Mouse (Mus musculus): ENCODE measurements around the gene Iqcd. TPM values are rescaled to one million over a fixed set of nuclear protein-coding genes. Genes with fewer than 3 reads are reported as not detected.

Gene Iqcd
- total and polyA plus RNA-seq, 2 experiments, result 0.09 to 0.22 TPM

DNA sequence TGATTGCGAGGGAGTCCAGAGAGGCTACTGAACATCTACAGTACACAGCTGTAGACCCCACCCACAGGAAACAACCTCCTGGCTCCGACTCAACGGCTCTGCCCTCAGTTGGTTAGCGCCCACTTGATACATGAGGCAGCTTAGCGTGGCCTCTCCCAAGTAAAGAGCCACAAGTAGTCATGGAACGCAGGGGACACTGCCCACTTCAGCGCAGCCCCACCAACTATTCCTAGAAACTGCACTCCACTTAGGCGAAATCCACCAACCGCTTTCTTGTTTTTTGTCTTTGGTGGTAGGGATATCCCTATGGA, 1.2 kb upstream of the Iqcd start:
- TF ChIP-seq CTCF (IDR thresholded peaks at IDR 0.05; ENCODE audit: low read depth, low read length) (no peak), POLR2A (IDR thresholded peaks at IDR 0.05; ENCODE audit: extremely low read depth, insufficient read depth, low read length) (no peak)
- Histone ChIP-seq H3K27ac (replicated peaks; ENCODE audit: insufficient read depth, low read depth, low read length) (peak overlapping the region; percentile 73), H3K36me3 (ENCODE audit: control insufficient read depth, insufficient read depth, low read length) (peaks cover 13% of the 10 kb centered on the region; the same call in 1 of the 2 replicates), H3K4me1 (ENCODE audit: control insufficient read depth, insufficient read depth, low read length) (peaks cover 16% of the 10 kb centered on the region), H3K27me3 (ENCODE audit: control insufficient read depth, insufficient read depth, low read length) (no peaks in the 10 kb centered on the region), H3K4me3 (ENCODE audit: insufficient read depth, low read depth, low read length) (peak overlapping the region; percentile 79), H3K9ac (ENCODE audit: low read depth, low read length) (peak overlapping the region; percentile 90), H3K79me2 (ENCODE audit: control insufficient read depth, insufficient read depth, low read length) (peaks cover 14% of the 10 kb centered on the region)
- 6% methylated on average over 9 of the region's 9 CpGs for WGBS
- no peak for DNase-seq (ENCODE audit: extremely low read depth, low read depth, low spot score)

DNA sequence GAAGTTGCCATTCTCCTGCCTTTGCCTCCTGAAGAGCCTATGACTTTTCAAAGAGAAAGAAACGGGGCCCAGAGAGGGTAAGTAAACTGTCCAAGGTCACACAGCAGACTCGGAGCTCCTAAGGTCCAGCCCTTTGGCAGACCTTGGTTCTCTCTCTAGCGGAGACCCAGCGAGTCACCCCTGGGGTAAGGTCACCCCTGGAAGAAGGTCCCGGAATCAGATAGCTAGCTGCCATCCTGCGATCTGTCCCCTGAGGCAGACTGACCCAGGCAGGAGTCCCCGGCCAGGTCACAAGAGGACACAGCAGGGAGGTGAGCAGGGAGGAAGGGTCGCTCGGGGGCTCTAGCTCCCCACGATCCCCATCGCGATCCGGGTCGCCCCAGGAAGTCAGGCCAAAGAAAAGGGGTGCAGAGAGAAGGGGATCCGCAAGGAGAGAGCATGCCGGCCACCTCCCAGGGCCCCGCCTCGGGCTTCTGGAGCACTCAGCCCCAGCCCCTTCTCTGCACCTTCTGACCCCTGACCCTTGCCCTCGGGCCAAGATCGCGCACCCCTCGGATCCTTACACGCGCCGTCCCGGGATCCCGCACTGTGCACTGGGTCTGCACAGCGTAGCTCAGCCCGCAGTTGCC, 762 bp upstream of the Iqcd start:
- H3K27ac ChIP-seq (replicated peaks; ENCODE audit: insufficient read depth, low read depth, low read length), result peak overlapping the region; percentile 73
- H3K27me3 ChIP-seq (ENCODE audit: control insufficient read depth, insufficient read depth, low read length), result no peaks in the 10 kb centered on the region
- TF ChIP-seq POLR2A (IDR thresholded peaks at IDR 0.05; ENCODE audit: extremely low read depth, insufficient read depth, low read length) (no peak), CTCF (IDR thresholded peaks at IDR 0.05; ENCODE audit: low read depth, low read length) (no peak)
- H3K79me2 ChIP-seq (ENCODE audit: control insufficient read depth, insufficient read depth, low read length), result peaks cover 14% of the 10 kb centered on the region
- DNase-seq (ENCODE audit: extremely low read depth, low read depth, low spot score), result no peak
- H3K4me3 ChIP-seq (ENCODE audit: insufficient read depth, low read depth, low read length), result peak overlapping the region; percentile 79
- under 1% methylated on average over 29 of the region's 29 CpGs for WGBS
- peak overlapping the region; percentile 90 for H3K9ac ChIP-seq (ENCODE audit: low read depth, low read length)
- H3K4me1 ChIP-seq (ENCODE audit: control insufficient read depth, insufficient read depth, low read length), result peaks cover 16% of the 10 kb centered on the region
- peaks cover 13% of the 10 kb centered on the region; the same call in 1 of the 2 replicates for H3K36me3 ChIP-seq (ENCODE audit: control insufficient read depth, insufficient read depth, low read length)

DNA sequence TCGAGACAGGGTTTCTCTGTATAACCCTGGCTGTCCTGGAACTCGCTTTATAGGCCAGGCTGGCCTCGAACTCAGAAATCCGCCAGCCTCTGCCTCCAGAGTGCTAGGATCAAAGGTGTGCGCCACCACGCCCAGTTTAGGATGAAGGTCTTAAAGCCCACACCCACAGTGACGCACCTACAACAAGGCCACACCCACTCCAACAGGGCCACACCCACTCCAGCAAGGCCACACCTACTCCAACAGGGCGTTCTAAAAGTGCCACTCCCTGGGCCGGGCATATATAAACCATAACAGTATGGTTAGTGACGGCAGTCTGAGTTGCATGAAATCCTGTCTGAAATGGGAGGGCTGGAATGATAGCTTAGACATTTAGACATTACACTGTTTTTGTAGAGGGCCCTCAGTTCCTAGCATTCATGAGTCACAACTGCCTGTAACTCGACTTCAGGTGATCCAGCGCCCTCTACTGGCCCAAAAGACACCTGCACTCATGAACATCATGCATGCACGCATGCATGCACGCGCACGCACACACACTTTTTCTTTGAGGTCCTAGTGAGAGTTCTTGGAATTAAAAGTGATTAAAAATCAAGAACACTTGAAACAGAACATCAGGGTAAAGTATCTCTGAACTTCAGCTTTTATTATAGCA, 1.7 kb downstream of the Iqcd start:
- no peak overlapping the region for H3K27ac ChIP-seq (replicated peaks; ENCODE audit: insufficient read depth, low read depth, low read length)
- no peaks in the 10 kb centered on the region for H3K36me3 ChIP-seq (ENCODE audit: control insufficient read depth, insufficient read depth, low read length)
- H3K4me3 ChIP-seq (ENCODE audit: insufficient read depth, low read depth, low read length), result no peak overlapping the region
- peak; percentile 56 for DNase-seq (ENCODE audit: extremely low read depth, low read depth, low spot score)
- H3K9ac ChIP-seq (ENCODE audit: low read depth, low read length), result no peak overlapping the region
- no peaks in the 10 kb centered on the region for H3K27me3 ChIP-seq (ENCODE audit: control insufficient read depth, insufficient read depth, low read length)
- H3K4me1 ChIP-seq (ENCODE audit: control insufficient read depth, insufficient read depth, low read length), result peaks cover 14% of the 10 kb centered on the region
- TF ChIP-seq CTCF (IDR thresholded peaks at IDR 0.05; ENCODE audit: low read depth, low read length), result peak; percentile 78
- no peak for TF ChIP-seq POLR2A (IDR thresholded peaks at IDR 0.05; ENCODE audit: extremely low read depth, insufficient read depth, low read length)
- no peaks in the 10 kb centered on the region; the same call in 1 of the 2 replicates for H3K79me2 ChIP-seq (ENCODE audit: control insufficient read depth, insufficient read depth, low read length)
- WGBS, result 81% methylated on average over 16 of the region's 16 CpGs

DNA sequence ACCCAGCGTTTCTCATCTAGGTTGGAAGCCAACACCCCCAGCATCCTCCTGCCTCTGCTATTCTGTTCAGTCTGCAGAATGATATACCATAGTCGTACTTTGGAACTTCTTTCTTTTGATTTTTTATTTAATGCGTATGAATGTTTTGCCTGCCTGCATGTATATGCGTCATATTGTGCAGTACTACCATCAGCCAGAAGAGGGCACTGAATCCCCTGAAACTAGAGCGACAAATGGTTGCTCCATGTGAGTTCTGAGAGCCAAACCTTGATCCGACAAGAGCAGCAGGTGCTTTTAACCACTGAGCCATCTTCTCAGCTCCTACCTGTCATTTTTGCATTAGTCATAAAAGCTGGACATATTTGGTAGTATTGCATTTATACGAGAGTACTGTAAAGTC, 3.3 kb downstream of the Iqcd start:
- Histone ChIP-seq H3K27me3 (ENCODE audit: control insufficient read depth, insufficient read depth, low read length) (no peaks in the 10 kb centered on the region), H3K79me2 (ENCODE audit: control insufficient read depth, insufficient read depth, low read length) (no peaks in the 10 kb centered on the region), H3K9ac (ENCODE audit: low read depth, low read length) (no peak overlapping the region), H3K4me1 (ENCODE audit: control insufficient read depth, insufficient read depth, low read length) (peaks cover 6% of the 10 kb centered on the region), H3K36me3 (ENCODE audit: control insufficient read depth, insufficient read depth, low read length) (no peaks in the 10 kb centered on the region), H3K4me3 (ENCODE audit: insufficient read depth, low read depth, low read length) (no peak overlapping the region), H3K27ac (replicated peaks; ENCODE audit: insufficient read depth, low read depth, low read length) (no peak overlapping the region)
- WGBS, result 78% methylated on average over 7 of the region's 7 CpGs
- TF ChIP-seq CTCF (IDR thresholded peaks at IDR 0.05; ENCODE audit: low read depth, low read length) (peak; percentile 12; the same call in 1 of the 2 replicates), POLR2A (IDR thresholded peaks at IDR 0.05; ENCODE audit: extremely low read depth, insufficient read depth, low read length) (no peak)
- DNase-seq (ENCODE audit: extremely low read depth, low read depth, low spot score), result peak; percentile 50

DNA sequence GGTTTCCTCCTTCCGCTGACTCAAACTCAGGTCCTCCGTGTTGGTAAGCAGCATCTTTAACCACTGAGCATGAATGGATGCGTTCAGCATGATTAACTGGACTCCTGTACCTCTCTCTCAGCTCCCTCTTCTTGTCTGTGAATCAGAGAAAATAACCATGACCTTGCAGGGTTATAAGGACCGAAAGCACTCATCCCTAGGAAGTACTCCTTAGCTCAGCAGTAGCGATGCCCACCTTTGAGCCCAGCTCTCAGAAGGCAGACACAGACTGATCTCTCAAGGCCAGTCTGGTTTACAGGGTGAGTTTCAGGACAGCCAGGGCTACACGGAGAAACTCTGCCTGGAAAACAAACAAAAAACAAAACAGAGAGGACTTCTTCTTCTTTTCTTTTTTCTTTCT, 5.7 kb downstream of the Iqcd start:
- no peak for TF ChIP-seq CTCF (IDR thresholded peaks at IDR 0.05; ENCODE audit: low read depth, low read length)
- no peak for TF ChIP-seq POLR2A (IDR thresholded peaks at IDR 0.05; ENCODE audit: extremely low read depth, insufficient read depth, low read length)
- Histone ChIP-seq H3K4me1 (ENCODE audit: control insufficient read depth, insufficient read depth, low read length) (no peaks in the 10 kb centered on the region), H3K27me3 (ENCODE audit: control insufficient read depth, insufficient read depth, low read length) (no peaks in the 10 kb centered on the region), H3K79me2 (ENCODE audit: control insufficient read depth, insufficient read depth, low read length) (no peaks in the 10 kb centered on the region), H3K27ac (replicated peaks; ENCODE audit: insufficient read depth, low read depth, low read length) (no peak overlapping the region), H3K36me3 (ENCODE audit: control insufficient read depth, insufficient read depth, low read length) (no peaks in the 10 kb centered on the region), H3K4me3 (ENCODE audit: insufficient read depth, low read depth, low read length) (no peak overlapping the region), H3K9ac (ENCODE audit: low read depth, low read length) (no peak overlapping the region)
- 90% methylated on average over 6 of the region's 6 CpGs for WGBS
- no peak for DNase-seq (ENCODE audit: extremely low read depth, low read depth, low spot score)

DNA sequence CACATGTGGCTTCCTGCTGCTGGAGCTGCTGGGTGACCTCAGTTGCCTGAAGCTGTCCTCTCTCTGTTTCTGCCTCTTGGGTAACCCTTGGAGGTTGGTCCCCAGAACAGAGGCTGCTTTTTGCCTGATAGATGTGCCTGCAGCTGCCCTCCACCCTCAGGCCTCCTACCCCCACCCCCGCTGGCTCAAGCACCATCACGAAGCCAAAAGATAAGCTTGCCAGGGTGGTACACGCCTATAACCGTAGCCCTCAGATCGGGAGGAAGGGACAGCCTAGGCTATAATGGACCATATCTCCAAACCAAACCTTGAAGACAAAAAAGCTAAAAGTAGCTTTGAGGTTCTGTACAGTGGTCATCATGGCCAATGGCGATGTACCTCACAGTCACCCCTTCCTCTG, 10.8 kb downstream of the Iqcd start:
- TF ChIP-seq CTCF (IDR thresholded peaks at IDR 0.05; ENCODE audit: low read depth, low read length) (no peak), POLR2A (IDR thresholded peaks at IDR 0.05; ENCODE audit: extremely low read depth, insufficient read depth, low read length) (no peak)
- Histone ChIP-seq H3K4me1 (ENCODE audit: control insufficient read depth, insufficient read depth, low read length) (peaks cover 3% of the 10 kb centered on the region; the same call in 1 of the 2 replicates), H3K4me3 (ENCODE audit: insufficient read depth, low read depth, low read length) (no peak overlapping the region), H3K36me3 (ENCODE audit: control insufficient read depth, insufficient read depth, low read length) (no peaks in the 10 kb centered on the region), H3K27ac (replicated peaks; ENCODE audit: insufficient read depth, low read depth, low read length) (no peak overlapping the region), H3K79me2 (ENCODE audit: control insufficient read depth, insufficient read depth, low read length) (no peaks in the 10 kb centered on the region), H3K9ac (ENCODE audit: low read depth, low read length) (no peak overlapping the region), H3K27me3 (ENCODE audit: control insufficient read depth, insufficient read depth, low read length) (no peaks in the 10 kb centered on the region)
- WGBS, result 89% methylated on average over 6 of the region's 6 CpGs
- DNase-seq (ENCODE audit: extremely low read depth, low read depth, low spot score), result no peak
